Mouse (Mus musculus) cerebral cortex, adult 2 months (tissue): ENCODE measurements around the gene Sephs2.

Experiments used
- WGBS: fragments of 180-500 bp; shearing (Covaris S2); methylation state at CpG from one replicate; pipeline ENCODE4 v1.1.7; 2018; 5-methylcytosine and 5-hydroxymethylcytosine counted together

Gene Sephs2

DNA sequence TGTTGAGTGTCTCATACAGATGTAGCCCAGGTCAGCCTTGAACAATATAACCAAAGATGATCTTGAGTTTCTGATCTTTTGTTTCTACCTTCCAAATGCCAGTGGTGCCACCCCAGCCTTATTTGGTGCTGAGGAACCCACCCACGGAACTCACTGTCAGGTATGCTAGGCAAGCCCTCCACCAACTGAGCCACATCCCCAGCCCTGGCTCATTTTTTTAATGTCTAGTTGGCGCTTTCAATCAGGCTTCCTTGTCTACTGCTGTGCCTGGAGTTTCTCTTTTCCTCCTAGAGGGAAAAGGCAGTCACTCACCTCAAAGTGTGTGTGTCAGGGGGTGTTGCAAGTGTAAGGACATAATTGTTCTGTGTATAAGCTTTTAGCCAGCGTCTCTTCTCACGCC lies 2.8 kb downstream of the Sephs2 start:
- WGBS: 90% methylated on average over 4 of the region's 4 CpGs

DNA sequence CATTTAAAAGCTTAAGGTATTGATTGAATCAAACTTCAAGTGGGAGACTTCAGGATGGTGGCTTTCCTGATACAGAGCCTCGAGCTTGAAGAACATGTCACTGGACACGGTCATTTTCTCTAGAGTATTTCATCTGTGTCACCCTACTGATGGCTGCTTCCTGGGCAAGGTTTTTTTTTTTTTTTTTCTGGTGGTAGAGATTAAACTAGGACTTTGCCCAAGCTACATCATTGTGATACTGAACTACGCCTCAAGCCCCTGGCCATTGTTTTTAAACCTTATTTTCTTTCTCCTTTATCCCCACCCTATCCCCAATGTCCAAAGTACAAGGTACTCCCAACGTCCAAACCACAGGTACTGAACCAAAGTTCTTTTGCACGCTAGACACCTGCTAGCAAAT lies 3.2 kb downstream of the Sephs2 start:
- WGBS: 94% methylated on average over 5 of the region's 5 CpGs

DNA sequence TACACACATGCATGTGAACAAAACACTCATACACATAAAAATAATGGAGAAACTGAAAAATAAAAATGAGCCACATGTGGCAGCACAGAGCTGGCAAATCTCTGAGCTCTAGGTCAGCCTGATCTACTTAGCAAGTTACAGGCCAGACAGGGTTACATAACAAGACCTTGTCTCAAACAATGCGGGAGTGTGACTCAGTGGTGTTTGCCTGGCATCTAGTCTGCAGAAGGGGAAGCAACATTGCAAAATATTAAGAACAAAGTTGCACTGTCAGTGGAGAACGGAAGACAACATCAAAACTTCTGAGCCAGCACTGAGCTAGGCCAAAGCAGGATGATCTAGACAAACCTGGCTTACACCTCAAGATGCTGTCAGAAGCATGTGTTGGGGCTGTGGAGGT lies 3.6 kb downstream of the Sephs2 start:
- 84% methylated on average over 2 of the region's 2 CpGs for WGBS

DNA sequence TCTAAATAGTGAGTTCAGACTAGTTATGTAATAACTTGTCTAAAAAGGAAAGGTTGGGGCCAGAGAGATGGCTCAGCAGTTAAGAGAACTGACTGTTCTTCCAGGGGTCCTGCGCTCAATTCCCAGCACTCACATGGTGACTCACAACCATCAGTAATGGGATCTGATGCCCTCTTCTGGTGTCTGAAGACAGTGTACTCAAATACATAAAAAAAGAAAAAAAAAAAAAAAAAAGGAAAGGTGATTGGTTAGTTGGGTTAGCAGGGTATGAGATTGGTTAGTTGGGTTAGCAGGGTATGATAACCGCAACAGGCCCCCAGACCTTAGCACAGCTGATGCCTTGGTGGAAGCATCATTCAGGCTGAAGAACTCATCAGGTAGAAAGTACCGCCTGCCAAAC lies 10.3 kb downstream of the Sephs2 start:
- WGBS: 97% methylated on average over 3 of the region's 3 CpGs

DNA sequence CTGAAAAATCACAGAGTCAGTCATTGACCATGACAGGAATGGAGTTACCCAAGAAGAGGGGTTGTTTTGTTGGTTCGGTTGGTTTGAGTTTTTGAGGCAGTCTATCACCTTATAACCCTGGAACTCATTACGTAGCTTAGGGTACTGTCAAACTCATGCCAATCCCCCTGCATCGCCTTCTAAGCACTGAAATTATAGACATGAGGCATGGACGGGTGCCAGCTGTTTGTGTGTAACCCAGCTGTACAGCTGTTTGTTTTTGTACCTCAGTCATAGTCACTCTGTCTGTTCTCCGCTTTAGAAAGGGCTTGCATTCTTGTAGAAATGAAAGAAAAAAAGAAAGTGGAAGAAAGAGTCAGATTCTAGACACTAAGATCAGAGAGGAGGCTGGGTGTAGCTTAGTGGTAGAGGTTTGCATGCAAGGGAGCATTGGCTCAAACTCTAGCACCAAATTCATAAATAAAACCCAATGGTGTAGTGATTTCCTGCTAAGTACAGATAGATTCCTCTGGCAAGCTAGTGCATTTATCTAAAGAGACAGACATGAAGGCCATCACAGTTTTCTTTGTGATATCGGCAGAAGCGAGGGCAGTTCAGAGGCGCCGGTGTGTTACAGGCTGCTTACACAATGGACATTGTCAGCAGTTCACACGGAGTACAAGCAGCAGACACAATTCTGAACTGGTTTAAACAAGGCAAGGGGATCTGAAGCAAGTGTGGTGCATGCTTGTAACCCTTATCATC lies 11.5 kb downstream of the Sephs2 start:
- WGBS: 80% methylated on average over 10 of the region's 10 CpGs

DNA sequence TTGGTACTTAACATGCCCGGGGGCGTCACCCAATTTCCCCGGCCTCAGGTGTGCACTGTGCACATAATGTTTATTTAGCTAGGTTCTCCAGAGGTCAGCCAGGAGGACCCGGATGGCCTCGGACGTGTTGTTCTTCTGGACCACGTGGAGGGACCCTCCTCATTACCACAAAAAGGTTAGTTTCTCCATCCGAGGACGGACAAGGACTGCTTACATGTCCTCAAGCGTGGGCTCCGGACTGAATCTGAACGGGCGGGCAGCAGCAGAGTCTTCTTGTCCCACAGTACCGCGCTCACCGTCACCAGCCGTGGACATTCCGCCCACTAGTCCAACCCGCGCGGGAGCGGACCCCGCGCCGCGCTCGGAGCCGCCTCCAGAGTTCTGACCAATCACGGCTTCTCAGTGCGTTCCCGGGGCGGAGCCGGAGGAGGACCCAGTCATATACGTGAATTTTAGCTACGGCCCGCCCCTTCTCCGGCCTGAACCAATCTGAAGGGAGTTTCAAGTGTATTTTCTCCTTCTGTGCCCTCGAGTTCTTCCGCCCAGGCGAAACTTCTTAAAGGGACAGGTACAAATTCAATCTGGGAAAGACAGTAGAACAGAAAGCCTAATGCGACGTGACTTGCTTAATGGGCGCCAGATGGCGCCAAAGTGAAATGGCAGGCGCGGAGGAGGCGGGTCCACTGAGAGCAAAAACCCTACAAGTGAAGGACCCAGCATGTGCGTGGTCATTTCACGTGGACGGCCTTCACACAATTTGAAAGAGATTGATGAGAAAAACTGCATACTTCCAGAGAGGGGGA lies 13.3 kb downstream of the Sephs2 start, which contains the start of gene Dctpp1:
Gene Dctpp1 (minus strand): TSS at position 401 of the 803 bp plus-strand sequence.
- WGBS: under 1% methylated on average over 50 of the region's 50 CpGs

DNA sequence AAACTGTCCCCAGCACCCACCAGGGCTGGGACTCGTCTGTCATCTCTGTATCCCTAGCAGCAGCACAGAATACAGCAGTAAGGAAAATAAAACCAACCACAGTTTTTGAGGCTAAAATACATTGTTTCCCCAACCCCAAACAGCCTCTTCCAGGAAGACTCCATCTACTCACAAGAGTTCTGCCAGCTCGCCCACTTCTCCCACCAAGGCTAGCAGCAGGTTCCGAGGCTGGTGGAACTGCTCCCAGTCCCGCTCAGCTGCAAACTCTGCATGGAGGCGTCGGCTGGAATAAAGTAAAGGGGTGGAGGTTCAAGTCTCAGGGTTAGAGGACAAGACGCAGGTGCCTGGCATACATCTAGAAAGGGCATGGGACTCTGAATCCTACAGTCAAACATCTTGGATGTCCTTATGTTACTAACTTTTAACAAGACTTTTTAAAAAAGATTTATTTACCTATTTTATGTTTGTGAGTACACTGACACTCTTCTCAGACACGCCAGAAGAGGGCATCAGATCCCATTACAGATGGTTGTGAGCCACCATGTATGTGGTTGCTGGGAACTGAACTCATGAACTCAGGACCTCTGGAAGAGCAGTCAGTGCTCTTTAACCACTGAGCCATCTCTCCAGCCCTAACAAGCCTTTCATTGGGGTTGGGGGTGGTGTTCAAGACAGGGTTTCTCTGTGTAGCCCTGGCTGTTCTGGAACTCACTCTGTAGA lies 14.5 kb downstream of the Sephs2 start:
- 51% methylated on average over 8 of the region's 8 CpGs for whole genome bisulfite sequencing

DNA sequence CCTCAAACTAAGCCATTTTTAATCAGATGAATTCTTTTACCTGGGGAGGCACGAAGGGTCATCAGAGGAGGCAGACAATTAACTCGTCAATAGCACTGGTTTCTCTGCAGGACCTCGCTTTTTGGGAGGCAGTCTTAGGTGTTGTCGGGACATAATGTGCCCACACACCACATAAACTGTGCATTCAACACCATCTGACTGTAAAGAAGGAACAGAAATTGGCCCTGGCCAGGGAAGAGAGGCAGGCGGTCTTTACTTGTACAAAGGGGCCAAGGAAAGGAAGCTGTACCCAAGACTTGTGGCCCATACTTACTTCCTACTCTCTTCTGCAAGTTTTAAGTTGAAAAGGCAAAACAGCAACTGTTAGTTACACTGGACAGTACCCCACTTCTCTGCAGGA lies 17.3 kb downstream of the Sephs2 start:
- WGBS: 82% methylated on average over 5 of the region's 5 CpGs

DNA sequence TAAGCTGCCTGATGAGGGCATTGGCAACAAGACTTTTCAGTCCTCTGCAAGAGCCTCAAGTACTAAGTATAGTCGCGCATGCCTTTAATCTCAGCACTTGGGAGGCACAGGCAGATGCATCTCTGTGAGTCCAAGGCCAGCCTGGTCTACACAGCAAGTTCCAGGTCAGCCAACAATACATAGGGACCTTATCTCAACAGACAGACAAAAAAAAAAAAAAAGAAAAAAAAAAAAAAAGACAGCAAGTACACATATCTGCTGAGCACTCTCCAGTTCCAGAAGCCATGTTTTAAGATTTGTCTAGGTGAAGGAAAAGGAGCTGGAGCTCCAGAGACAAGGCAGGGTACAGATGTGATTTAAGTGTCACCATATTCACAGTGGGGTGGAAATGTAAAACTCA lies 17.9 kb downstream of the Sephs2 start:
- WGBS: 85% methylated on average over 2 of the region's 2 CpGs

DNA sequence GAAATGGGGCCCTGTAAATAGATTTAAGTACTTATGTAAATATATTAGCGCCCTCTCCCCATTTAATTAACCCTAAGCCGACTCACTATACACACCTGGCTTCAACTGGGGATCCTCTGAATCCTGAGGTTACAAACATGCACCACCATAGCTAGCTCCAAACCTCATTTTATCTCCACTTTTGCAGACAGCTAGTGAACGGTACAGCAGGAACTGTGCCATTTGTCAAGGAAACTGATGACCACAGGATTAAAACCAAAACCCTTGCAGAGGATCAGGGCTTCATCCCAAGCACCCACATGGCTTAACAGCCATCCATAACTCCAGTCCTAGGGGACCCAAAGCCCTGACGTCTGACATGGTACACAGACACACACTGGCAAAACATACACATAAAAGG lies 18.8 kb downstream of the Sephs2 start:
- 27% methylated on average over 4 of the region's 4 CpGs for WGBS

DNA sequence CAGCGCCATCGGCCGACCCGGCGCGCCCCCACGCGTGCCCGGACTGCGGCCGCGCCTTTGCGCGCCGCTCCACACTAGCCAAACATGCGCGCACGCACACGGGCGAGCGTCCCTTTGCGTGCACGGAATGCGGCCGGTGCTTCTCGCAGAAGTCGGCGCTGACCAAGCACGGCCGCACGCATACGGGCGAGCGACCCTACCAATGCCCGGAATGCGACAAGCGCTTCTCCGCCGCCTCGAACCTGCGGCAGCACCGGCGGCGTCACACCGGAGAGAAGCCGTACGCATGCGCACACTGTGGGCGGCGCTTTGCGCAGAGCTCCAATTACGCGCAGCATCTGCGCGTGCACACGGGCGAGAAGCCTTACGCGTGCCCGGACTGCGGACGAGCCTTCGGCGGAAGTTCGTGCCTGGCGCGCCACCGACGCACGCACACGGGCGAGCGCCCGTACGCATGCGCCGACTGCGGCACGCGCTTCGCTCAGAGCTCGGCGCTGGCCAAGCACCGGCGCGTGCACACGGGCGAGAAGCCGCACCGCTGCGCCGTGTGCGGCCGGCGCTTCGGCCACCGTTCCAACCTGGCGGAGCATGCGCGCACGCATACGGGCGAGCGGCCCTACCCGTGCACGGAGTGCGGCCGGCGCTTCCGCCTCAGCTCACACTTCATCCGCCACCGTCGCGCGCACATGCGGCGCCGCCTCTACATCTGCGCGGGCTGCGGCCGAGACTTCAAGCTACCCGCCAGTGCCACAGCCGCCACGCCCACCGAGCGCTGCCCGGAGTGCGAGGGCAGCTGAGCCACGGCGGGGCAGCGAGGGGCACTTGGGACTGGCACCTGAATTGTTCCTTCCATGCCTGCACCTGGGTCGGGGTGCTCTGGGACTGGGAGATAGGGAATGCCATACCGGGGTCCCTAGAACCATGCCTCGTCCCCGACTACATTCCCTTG lies 19.8 kb downstream of the Sephs2 start:
- WGBS: under 1% methylated on average over 136 of the region's 136 CpGs

DNA sequence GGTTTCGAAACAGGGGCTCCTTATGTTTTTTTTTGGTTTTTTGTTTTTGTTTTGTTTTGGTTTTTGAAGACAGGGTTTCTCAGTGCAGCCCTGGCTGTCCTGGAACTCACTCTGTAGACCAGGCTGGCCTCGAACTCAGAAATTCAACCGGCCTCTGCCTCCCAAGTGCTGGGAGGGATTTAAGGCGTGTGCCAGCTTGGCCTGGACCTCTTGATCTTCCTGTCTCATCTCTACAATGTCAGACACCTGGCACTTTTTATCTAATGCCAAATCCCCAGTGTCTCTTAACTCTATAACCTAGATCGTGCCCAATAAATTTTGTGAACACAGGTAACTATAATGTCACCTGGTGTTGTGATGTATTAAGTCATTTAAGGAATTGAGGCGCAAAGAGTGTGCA lies 20.5 kb downstream of the Sephs2 start:
- WGBS: 70% methylated on average over 6 of the region's 6 CpGs

DNA sequence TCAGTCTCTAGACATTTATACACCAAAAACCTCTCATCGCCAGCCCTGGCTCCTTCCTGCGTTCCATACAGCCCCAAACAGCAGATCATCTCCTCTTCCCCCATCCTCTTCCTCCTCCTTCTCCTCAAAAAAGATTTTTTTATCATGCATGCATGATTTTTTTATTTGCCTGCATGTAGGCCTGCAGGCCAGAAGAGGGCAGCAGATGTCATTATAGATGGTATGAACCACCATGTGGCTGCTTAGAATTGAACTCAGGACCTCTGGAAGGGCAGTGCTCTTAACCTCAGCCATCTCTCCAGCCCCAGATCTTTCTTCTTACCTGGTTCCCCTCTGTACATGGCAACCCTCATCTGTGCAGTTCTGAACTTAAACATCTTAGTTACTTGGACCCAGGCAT lies 21.4 kb downstream of the Sephs2 start:
- 46% methylated on average over 2 of the region's 2 CpGs for WGBS

DNA sequence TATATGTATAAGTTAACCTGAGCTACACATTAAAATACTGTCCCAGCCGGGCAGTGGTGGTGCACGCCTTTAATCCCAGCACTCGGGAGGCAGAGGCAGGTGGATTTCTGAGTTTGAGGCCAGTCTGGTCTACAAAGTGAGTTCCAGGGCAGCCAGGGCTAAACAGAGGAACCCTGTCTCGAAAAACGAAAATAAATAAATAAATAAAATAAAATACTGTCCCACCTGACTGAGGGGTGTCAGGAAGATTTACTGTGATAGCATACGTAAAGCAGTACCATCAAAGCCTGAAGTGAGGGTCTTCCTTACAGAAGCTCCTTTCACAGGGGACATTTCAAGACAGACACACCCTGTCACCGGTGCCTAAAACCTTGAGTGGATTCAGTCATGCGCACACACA lies 23.3 kb downstream of the Sephs2 start:
- 85% methylated on average over 8 of the region's 8 CpGs for WGBS

DNA sequence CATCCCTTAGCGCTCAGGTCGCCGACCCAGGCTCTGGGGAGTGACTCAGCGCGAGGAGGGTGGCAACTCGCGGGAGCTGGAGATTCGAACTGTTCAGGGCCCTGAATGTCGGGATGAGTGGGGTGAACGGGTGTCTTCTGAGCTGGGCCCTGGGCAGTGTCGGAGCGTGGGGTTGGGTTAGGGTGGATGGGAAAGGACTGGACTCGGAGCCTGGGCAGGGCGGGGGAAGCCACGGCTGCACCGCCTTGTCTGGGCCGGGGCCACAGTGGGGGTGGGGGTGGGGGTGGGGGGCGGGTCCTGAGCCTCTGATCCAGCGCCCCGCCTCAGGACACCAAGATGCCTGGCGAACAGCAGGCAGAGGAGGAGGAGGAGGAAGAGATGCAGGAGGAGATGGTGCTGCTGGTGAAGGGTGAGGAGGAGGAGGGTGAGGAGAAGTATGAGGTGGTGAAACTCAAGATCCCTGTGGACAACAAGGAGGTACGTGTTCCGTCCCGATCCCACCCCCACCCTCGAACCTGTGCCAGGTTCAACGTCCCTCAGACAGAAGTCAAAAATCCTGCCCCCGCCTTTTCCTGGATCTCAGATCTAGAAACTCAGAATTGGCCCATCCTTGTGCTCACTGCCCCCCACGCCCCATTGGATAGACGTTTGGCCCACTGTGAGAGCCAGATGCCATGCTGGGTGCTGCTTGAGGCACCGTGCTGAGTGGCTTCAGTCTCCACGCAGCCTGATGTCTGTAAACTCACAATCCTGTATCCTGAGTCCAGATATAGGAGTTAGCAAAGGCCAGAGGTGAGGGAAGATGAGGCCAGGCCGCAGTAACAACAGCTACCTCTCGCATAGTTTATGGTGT lies 29.0 kb downstream of the Sephs2 start:
- WGBS: 5% methylated on average over 32 of the region's 33 CpGs

DNA sequence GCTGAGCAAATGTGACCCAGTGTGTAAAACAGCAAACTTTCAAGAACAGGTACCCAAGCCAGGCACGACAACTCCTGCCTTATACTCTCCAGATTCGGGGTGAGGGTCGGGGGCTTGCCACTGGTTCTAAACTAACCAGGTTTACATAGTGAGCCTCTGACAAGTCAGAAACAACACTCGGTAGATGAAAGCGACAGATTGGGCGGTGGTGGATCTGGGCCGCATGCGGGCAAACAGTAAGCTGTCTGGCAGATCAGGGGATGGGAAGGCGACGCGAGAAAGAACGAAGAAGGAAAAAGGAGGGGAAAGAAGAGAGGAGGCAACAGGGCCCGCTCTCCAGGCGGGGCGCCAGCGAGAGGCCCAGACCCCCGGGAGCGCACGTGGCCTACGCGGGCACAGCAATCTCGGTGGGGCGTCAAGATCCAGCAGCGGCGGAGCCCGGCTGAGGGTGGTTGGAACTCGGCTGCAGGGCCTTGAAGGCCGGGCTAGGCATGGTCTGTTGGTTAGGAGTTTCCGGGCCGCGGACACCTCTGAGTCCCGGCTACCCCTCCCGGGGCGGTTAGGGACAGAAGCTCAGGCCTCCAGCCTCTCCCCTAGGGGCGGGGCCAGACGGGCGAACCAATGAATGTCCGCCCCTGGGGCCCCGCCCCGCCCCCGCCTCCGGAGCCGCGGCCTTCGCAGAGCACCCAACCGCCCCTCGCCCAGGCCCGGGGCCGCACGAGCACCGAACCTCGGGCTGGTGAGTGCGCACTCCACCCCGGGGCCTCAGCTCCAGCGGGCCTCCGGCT lies 29.8 kb downstream of the Sephs2 start, which contains the start of gene Zfp771:
Gene Zfp771 (plus strand): TSS at position 405 of the 788 bp plus-strand sequence.
- WGBS: under 1% methylated on average over 56 of the region's 56 CpGs

DNA sequence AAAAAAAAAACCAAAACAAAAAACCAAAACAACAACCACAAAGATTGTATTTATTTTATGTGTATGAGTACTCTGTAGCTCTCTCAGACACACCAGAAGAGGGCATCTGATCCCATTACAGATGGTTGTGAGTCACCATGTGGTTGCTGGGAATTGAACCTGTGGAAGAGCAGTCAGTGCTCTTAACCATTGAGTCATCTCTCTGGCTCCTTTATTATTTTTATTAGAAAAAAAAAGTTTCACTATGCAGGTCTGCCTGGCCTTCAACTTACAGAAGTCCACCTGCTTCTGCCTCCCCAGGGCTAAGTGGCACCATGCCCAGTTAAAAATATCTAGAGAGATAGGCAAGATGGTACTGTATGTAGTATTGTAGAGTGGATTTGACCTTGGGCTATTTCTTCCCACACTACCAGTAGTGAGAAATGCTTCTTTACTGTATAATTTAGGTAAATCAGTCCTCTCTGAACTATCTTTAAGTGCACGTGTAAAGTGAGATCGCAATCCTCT lies 30.4 kb downstream of the Sephs2 start:
- 17% methylated on average over 2 of the region's 2 CpGs for WGBS

DNA sequence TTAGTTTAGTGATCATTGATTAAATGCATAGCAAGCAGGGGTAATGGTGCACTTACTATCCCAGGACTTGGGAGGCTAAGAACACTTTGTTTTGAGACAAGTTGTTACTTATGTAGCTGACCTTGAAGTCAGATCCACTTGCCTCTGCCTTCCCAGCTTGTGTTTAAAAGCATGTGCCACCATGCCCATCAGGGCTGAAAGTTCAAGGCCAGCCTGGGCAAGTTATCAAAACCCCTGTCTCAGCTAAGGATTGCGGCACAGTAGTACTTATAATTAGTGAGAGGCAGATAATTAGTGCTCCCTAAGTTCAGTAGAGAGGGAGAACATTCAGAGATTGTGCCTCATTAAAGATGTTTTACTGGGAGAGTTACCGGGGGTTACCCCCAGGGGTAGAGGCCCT lies 39.1 kb downstream of the Sephs2 start:
- WGBS: 75% methylated on average over 2 of the region's 2 CpGs

DNA sequence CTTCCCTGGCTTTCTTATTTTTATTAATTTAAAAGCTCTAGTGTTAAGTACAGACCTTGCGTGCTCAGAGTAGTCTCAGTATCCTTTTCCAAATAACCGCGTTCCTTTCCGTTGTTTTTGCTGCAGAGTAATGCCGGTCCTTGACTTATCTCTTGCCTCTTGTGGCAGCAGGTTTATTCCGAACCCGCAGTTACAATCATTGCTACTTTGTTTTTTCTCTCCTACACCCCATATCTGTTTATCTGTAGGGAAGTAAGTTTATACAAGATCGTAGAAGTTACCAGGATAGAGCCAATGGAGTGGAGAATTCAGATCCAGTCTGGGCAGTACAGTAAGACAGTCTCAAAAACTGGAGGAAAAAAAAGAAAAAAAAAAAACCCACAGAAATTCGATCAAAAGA lies 40.1 kb downstream of the Sephs2 start:
- 3% methylated on average over 9 of the region's 9 CpGs for WGBS
